Mouse (Mus musculus) heart, embryonic 12.5 days (tissue): ENCODE results near the gene Mmp17. TPM values are rescaled to one million over a fixed set of nuclear protein-coding genes. Genes with fewer than 3 reads are reported as not detected.

Source experiments
- ATAC-seq: fragments of 200-750 bp; cut with Nextera tagmentation; 2 replicates; pipeline ENCODE4 v1.8.0; 2017; ENCODE audit warnings: moderate TSS enrichment, moderate library complexity; ENCODE audit not compliant: insufficient number of reproducible peaks, low FRiP score
- H3K27ac ChIP-seq: fragments of 300-500 bp; sonication (generic); 2 replicates; pipeline ENCODE4 v1.5.1; 2016; ENCODE audit warnings: mild to moderate bottlenecking, moderate library complexity; ENCODE audit not compliant: poor library complexity, severe bottlenecking
- H3K27me3 ChIP-seq: fragments of 300-500 bp; sonication (generic); replicated peaks from 2 replicates; pipeline ENCODE4 v1.6.1; 2016; ENCODE audit warnings: mild to moderate bottlenecking, moderate library complexity
- H3K36me3 ChIP-seq: fragments of 300-500 bp; sonication (generic); 2 replicates; pipeline ENCODE4 v1.6.1; 2016; ENCODE audit warnings: mild to moderate bottlenecking, moderate library complexity
- H3K4me1 ChIP-seq: fragments of 300-500 bp; sonication (generic); replicated peaks from 2 replicates; pipeline ENCODE4 v1.6.1; 2016; ENCODE audit warnings: mild to moderate bottlenecking
- H3K4me2 ChIP-seq: fragments of 300-500 bp; sonication (generic); 2 replicates; pipeline ENCODE4 v1.6.1; 2016; ENCODE audit warnings: mild to moderate bottlenecking, moderate library complexity
- H3K4me3 ChIP-seq: fragments of 300-500 bp; sonication (generic); 2 replicates; pipeline ENCODE4 v1.5.1; 2016; ENCODE audit warnings: mild to moderate bottlenecking
- H3K9ac ChIP-seq: fragments of 300-500 bp; sonication (generic); 2 replicates; pipeline ENCODE4 v1.6.1; 2016; ENCODE audit warnings: mild to moderate bottlenecking, moderate library complexity
- H3K9me3 ChIP-seq: fragments of 300-500 bp; sonication (generic); replicated peaks from 2 replicates; pipeline ENCODE4 v1.6.1; 2016; ENCODE audit warnings: mild to moderate bottlenecking, moderate library complexity
- WGBS: fragments of 180-500 bp; shearing (Covaris S2); methylation state at CpG from one replicate; pipeline ENCODE4 v1.1.7; 2016; 5-methylcytosine and 5-hydroxymethylcytosine counted together
- polyA plus RNA-seq: library from polyadenylated mRNA; unstranded; fragments of >200 nt; fragmentation: Nextera tagmentation; extraction: Ambion mirVana; gene quantifications from 2 replicates; pipeline ENCODE4 v1.2.1, GENCODE M21; 2016

Mmp17 gene
- polyA plus RNA-seq, 1 experiment from 2014 or later = 0.65 TPM

DNA sequence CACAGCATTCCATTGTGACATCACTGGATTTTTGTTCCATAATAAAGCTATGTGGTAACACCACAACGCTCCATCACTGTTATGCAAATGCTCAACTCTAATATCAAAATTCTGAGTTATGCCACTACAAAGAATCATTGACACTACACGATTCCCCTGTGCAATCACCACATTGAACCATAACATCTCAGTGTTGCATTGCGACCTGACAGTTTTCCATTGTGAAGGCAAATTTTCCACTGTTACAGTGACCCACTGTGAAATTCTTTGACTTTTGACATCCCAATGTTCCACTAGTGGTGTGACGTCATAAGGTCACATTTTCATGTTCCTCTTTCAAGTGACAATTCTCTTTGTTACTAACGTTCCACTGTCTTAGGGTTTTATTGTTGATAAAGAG lies 66.9 kb downstream of the Mmp17 start:
- Histone ChIP-seq H3K4me3 (no peak overlapping the region), H3K36me3 (peaks cover 14% of the 10 kb centered on the region), H3K27me3 (no peaks in the 10 kb centered on the region), H3K4me1 (no peaks in the 10 kb centered on the region), H3K27ac (no peak overlapping the region), H3K9ac (no peak overlapping the region), H3K4me2 (no peak overlapping the region), H3K9me3 (no peaks in the 10 kb centered on the region)
- WGBS = 87% methylated on average over 5 of the region's 5 CpGs
- ATAC-seq = no peak

DNA sequence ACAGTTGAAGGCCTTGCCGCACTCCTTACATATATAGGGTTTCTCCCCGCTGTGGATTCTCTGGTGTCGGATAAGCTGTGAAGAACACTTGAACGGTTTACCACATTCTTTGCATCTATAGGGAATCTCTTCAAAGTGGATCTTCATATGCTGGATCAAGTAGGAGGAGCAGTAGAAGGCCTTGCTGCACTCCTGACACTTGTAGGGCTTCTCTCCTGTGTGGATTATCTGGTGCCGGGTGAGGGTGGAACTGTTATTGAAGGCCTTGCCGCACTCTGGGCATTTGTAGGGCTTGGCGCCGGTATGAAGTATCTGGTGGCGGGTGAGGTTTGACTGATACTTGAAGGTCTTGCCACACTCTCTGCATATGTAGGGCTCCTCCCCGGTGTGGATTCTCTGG lies 73.0 kb downstream of the Mmp17 start:
- Histone ChIP-seq H3K36me3 (peaks cover 65% of the 10 kb centered on the region), H3K4me1 (no peaks in the 10 kb centered on the region), H3K9me3 (no peaks in the 10 kb centered on the region), H3K27me3 (no peaks in the 10 kb centered on the region), H3K27ac (no peak overlapping the region), H3K4me2 (no peak overlapping the region), H3K9ac (no peak overlapping the region), H3K4me3 (no peak overlapping the region)
- no peak for ATAC-seq
- WGBS = 94% methylated on average over 10 of the region's 10 CpGs

- H3K4me2 ChIP-seq = no peak overlapping the region
- peaks cover 56% of the 10 kb centered on the region for H3K36me3 ChIP-seq
- H3K27me3 ChIP-seq = no peaks in the 10 kb centered on the region
- WGBS = 89% methylated on average over 15 of the region's 15 CpGs
- H3K4me1 ChIP-seq = no peaks in the 10 kb centered on the region
- H3K9ac ChIP-seq = no peak overlapping the region
- H3K27ac ChIP-seq = no peak overlapping the region
- no peak overlapping the region for H3K4me3 ChIP-seq
- ATAC-seq = no peak
- H3K9me3 ChIP-seq = no peaks in the 10 kb centered on the region
Measured at GRCm38 (mm10) chr5:129657931-129658330, 74.0 kb downstream of the Mmp17 start.

Other genes with a start within 250 kb of the Mmp17 start
- gene Sfswap, start 82.9 kb upstream of the Mmp17 start, polyA plus RNA-seq = 29.3 and 31.2 TPM in 2 replicates
- gene Zfp11, start 85.9 kb downstream of the Mmp17 start, polyA plus RNA-seq = 3.6 and 4.3 TPM in 2 replicates
- gene Sept14, start 124.3 kb downstream of the Mmp17 start, polyA plus RNA-seq = not detected in 2 replicates
- gene Mrps17, start 131.3 kb downstream of the Mmp17 start, polyA plus RNA-seq = 142 and 145 TPM in 2 replicates
- 264 and 276 TPM in 2 replicates for gene Nipsnap2, start 140.9 kb downstream of the Mmp17 start, polyA plus RNA-seq
- gene Psph, start 203.3 kb downstream of the Mmp17 start, polyA plus RNA-seq = 27.0 and 27.4 TPM in 2 replicates